Mouse (Mus musculus): ENCODE measurements at regions not wholly inside any gene's neighbourhood (a gene's known extent, or its start where the extent isn't known, plus 50 kb on each side); places are given as distances from the start of the nearest gene placed in this dataset.

- Histone ChIP-seq H3K36me3 (replicated peaks; ENCODE audit: control insufficient read depth, insufficient read depth) (no peaks in the 10 kb centered on the region), H3K27me3 (ENCODE audit: control insufficient read depth, insufficient read depth, low read length) (no peaks in the 10 kb centered on the region), H3K4me1 (replicated peaks; ENCODE audit: control insufficient read depth, insufficient read depth, low read length) (no peaks in the 10 kb centered on the region), H3K4me2 (replicated peaks) (no peak overlapping the region), H3K9ac (no peak overlapping the region), H3K4me3 (replicated peaks; ENCODE audit: low read length) (no peak overlapping the region), H3K27ac (no peak overlapping the region), H3K9me3 (ENCODE audit: control insufficient read depth, low read length) (no peaks in the 10 kb centered on the region)
- ATAC-seq (ENCODE audit: low FRiP score) = no peak
- WGBS = 65% methylated on average over 4 of the region's 4 CpGs
- DNase-seq (ENCODE audit: low spot score) = no peak
These were observed 360.9 kb upstream of the Pkn2 start for GRCm38 (mm10) chr3:143242691-143243090.

- DNase-seq (ENCODE audit: low spot score) = peak; percentile 81
- H3K36me3 ChIP-seq (replicated peaks; ENCODE audit: control insufficient read depth, insufficient read depth) = no peaks in the 10 kb centered on the region
- H3K27ac ChIP-seq = no peak overlapping the region
- no peaks in the 10 kb centered on the region for H3K9me3 ChIP-seq (ENCODE audit: control insufficient read depth, low read length)
- H3K4me3 ChIP-seq (replicated peaks; ENCODE audit: low read length) = no peak overlapping the region
- ATAC-seq (ENCODE audit: low FRiP score) = peak; percentile 17; the same call in 1 of the 2 replicates
- H3K9ac ChIP-seq = no peak overlapping the region
- 73% methylated on average over 7 of the region's 7 CpGs for WGBS
- no peaks in the 10 kb centered on the region for H3K4me1 ChIP-seq (replicated peaks; ENCODE audit: control insufficient read depth, insufficient read depth, low read length)
- H3K27me3 ChIP-seq (ENCODE audit: control insufficient read depth, insufficient read depth, low read length) = no peaks in the 10 kb centered on the region
- no peak overlapping the region for H3K4me2 ChIP-seq (replicated peaks)
These were observed 359.0 kb upstream of the Pkn2 start for GRCm38 (mm10) chr3:143240545-143241383.

- Histone ChIP-seq H3K27ac (no peak overlapping the region), H3K4me3 (replicated peaks; ENCODE audit: low read length) (no peak overlapping the region), H3K9me3 (ENCODE audit: control insufficient read depth, low read length) (no peaks in the 10 kb centered on the region), H3K27me3 (ENCODE audit: control insufficient read depth, insufficient read depth, low read length) (no peaks in the 10 kb centered on the region), H3K9ac (no peak overlapping the region), H3K4me2 (replicated peaks) (no peak overlapping the region), H3K4me1 (replicated peaks; ENCODE audit: control insufficient read depth, insufficient read depth, low read length) (no peaks in the 10 kb centered on the region), H3K36me3 (replicated peaks; ENCODE audit: control insufficient read depth, insufficient read depth) (no peaks in the 10 kb centered on the region)
- 86% methylated on average over 6 of the region's 6 CpGs for WGBS
- ATAC-seq (ENCODE audit: low FRiP score) (no peak), DNase-seq (ENCODE audit: low spot score) (no peak)
These were observed 356.7 kb upstream of the Pkn2 start for GRCm38 (mm10) chr3:143238546-143238945.

- H3K27me3 ChIP-seq (ENCODE audit: control insufficient read depth, insufficient read depth, low read length) = no peaks in the 10 kb centered on the region
- WGBS = 68% methylated on average over 6 of the region's 6 CpGs
- peak overlapping the region; percentile 18; the same call in 1 of the 2 replicates for H3K27ac ChIP-seq
- H3K9ac ChIP-seq = no peak overlapping the region
- H3K4me1 ChIP-seq (replicated peaks; ENCODE audit: control insufficient read depth, insufficient read depth, low read length) = peaks cover 4% of the 10 kb centered on the region; the same call in 1 of the 2 replicates
- no peaks in the 10 kb centered on the region for H3K36me3 ChIP-seq (replicated peaks; ENCODE audit: control insufficient read depth, insufficient read depth)
- DNase-seq (ENCODE audit: low spot score) (no peak), ATAC-seq (ENCODE audit: low FRiP score) (no peak)
- no peak overlapping the region for H3K4me3 ChIP-seq (replicated peaks; ENCODE audit: low read length)
- H3K9me3 ChIP-seq (ENCODE audit: control insufficient read depth, low read length) = no peaks in the 10 kb centered on the region
- H3K4me2 ChIP-seq (replicated peaks) = no peak overlapping the region
These were observed 342.4 kb upstream of the Pkn2 start for GRCm38 (mm10) chr3:143223999-143224729.

GRCm38 (mm10) chr3:143193263-143193970, 311.6 kb upstream of the Pkn2 start:
- DNase-seq (ENCODE audit: low spot score) (no peak), ATAC-seq (ENCODE audit: low FRiP score) (no peak)
- Histone ChIP-seq H3K4me2 (replicated peaks) (no peak overlapping the region), H3K36me3 (replicated peaks; ENCODE audit: control insufficient read depth, insufficient read depth) (no peaks in the 10 kb centered on the region), H3K4me1 (replicated peaks; ENCODE audit: control insufficient read depth, insufficient read depth, low read length) (no peaks in the 10 kb centered on the region), H3K27me3 (ENCODE audit: control insufficient read depth, insufficient read depth, low read length) (no peaks in the 10 kb centered on the region), H3K27ac (no peak overlapping the region), H3K9ac (no peak overlapping the region), H3K9me3 (ENCODE audit: control insufficient read depth, low read length) (no peaks in the 10 kb centered on the region), H3K4me3 (replicated peaks; ENCODE audit: low read length) (no peak overlapping the region)
- WGBS = 66% methylated on average over 6 of the region's 6 CpGs

- no peaks in the 10 kb centered on the region for H3K4me1 ChIP-seq (replicated peaks; ENCODE audit: control insufficient read depth, insufficient read depth, low read length)
- no peak overlapping the region for H3K4me2 ChIP-seq (replicated peaks)
- H3K27ac ChIP-seq = no peak overlapping the region
- 60% methylated on average over 7 of the region's 7 CpGs for WGBS
- no peaks in the 10 kb centered on the region for H3K9me3 ChIP-seq (ENCODE audit: control insufficient read depth, low read length)
- DNase-seq (ENCODE audit: low spot score) (no peak), ATAC-seq (ENCODE audit: low FRiP score) (no peak)
- H3K4me3 ChIP-seq (replicated peaks; ENCODE audit: low read length) = no peak overlapping the region
- H3K9ac ChIP-seq = no peak overlapping the region
- H3K27me3 ChIP-seq (ENCODE audit: control insufficient read depth, insufficient read depth, low read length) = no peaks in the 10 kb centered on the region
- no peaks in the 10 kb centered on the region for H3K36me3 ChIP-seq (replicated peaks; ENCODE audit: control insufficient read depth, insufficient read depth)
These were observed 307.1 kb upstream of the Pkn2 start for GRCm38 (mm10) chr3:143188931-143189330.

GRCm38 (mm10) chr3:143173971-143174370, 292.2 kb upstream of the Pkn2 start:
- no peaks in the 10 kb centered on the region for H3K27me3 ChIP-seq (ENCODE audit: control insufficient read depth, insufficient read depth, low read length)
- ATAC-seq (ENCODE audit: low FRiP score) (no peak), DNase-seq (ENCODE audit: low spot score) (no peak)
- H3K9me3 ChIP-seq (ENCODE audit: control insufficient read depth, low read length) = no peaks in the 10 kb centered on the region
- no peaks in the 10 kb centered on the region for H3K4me1 ChIP-seq (replicated peaks; ENCODE audit: control insufficient read depth, insufficient read depth, low read length)
- H3K4me2 ChIP-seq (replicated peaks) = no peak overlapping the region
- WGBS = 93% methylated on average over 4 of the region's 4 CpGs
- H3K9ac ChIP-seq = no peak overlapping the region
- no peak overlapping the region for H3K27ac ChIP-seq
- no peaks in the 10 kb centered on the region for H3K36me3 ChIP-seq (replicated peaks; ENCODE audit: control insufficient read depth, insufficient read depth)
- no peak overlapping the region for H3K4me3 ChIP-seq (replicated peaks; ENCODE audit: low read length)

- no peak for ATAC-seq (ENCODE audit: low FRiP score)
- Histone ChIP-seq H3K4me1 (replicated peaks; ENCODE audit: control insufficient read depth, insufficient read depth, low read length) (no peaks in the 10 kb centered on the region), H3K36me3 (replicated peaks; ENCODE audit: control insufficient read depth, insufficient read depth) (no peaks in the 10 kb centered on the region), H3K9ac (no peak overlapping the region), H3K9me3 (ENCODE audit: control insufficient read depth, low read length) (no peaks in the 10 kb centered on the region), H3K27ac (no peak overlapping the region), H3K4me2 (replicated peaks) (no peak overlapping the region), H3K4me3 (replicated peaks; ENCODE audit: low read length) (no peak overlapping the region), H3K27me3 (ENCODE audit: control insufficient read depth, insufficient read depth, low read length) (no peaks in the 10 kb centered on the region)
- DNase-seq (ENCODE audit: low spot score) = no peak
- 73% methylated on average over 1 of the region's 1 CpGs for WGBS
These were observed 280.6 kb upstream of the Pkn2 start for GRCm38 (mm10) chr3:143162444-143162843.

GRCm38 (mm10) chr3:143161993-143162392, 280.2 kb upstream of the Pkn2 start:
- H3K9ac ChIP-seq = no peak overlapping the region
- DNase-seq (ENCODE audit: low spot score) = no peak
- no peaks in the 10 kb centered on the region for H3K36me3 ChIP-seq (replicated peaks; ENCODE audit: control insufficient read depth, insufficient read depth)
- H3K4me3 ChIP-seq (replicated peaks; ENCODE audit: low read length) = no peak overlapping the region
- H3K27ac ChIP-seq = no peak overlapping the region
- H3K4me1 ChIP-seq (replicated peaks; ENCODE audit: control insufficient read depth, insufficient read depth, low read length) = no peaks in the 10 kb centered on the region
- ATAC-seq (ENCODE audit: low FRiP score) = no peak
- H3K9me3 ChIP-seq (ENCODE audit: control insufficient read depth, low read length) = no peaks in the 10 kb centered on the region
- WGBS = 80% methylated on average over 6 of the region's 6 CpGs
- H3K4me2 ChIP-seq (replicated peaks) = no peak overlapping the region
- H3K27me3 ChIP-seq (ENCODE audit: control insufficient read depth, insufficient read depth, low read length) = no peaks in the 10 kb centered on the region
